Mouse (Mus musculus): ENCODE data around the gene Gm4131. TPM values are rescaled to one million over a fixed set of nuclear protein-coding genes. Genes with fewer than 3 reads are reported as not detected.
"Not testable (repeated sequence)": the region's sequence is repeated elsewhere in the genome, so short reads cannot be mapped to it uniquely, and the experiment has no call there.

Gene Gm4131
- not detected in 2 replicates for polyA plus RNA-seq (2012; rRNA removed)

GRCm38 (mm10) chr14:62566821-62567220 is at the start of gene Gm4131:
TSS of gene Gm4131 (minus strand) at chr14:62566921.
- not testable (repeated sequence) for H3K4me1 ChIP-seq (ENCODE audit: control insufficient read depth, insufficient read depth, insufficient read length, low read length); H3K36me3 ChIP-seq (ENCODE audit: control insufficient read depth, insufficient read depth, low read length); H3K27me3 ChIP-seq (ENCODE audit: control insufficient read depth, insufficient read depth, low read length); H3K4me3 ChIP-seq (ENCODE audit: low read depth, low read length); H3K27ac ChIP-seq (ENCODE audit: insufficient read depth, low read depth, low read length)
- WGBS = 89% methylated on average over 9 of the region's 9 CpGs

- 57% methylated on average over 3 of the region's 3 CpGs for WGBS
- Histone ChIP-seq H3K27ac (ENCODE audit: insufficient read depth, low read depth, low read length) (no peak overlapping the region), H3K4me3 (ENCODE audit: low read depth, low read length) (no peak overlapping the region), H3K27me3 (ENCODE audit: control insufficient read depth, insufficient read depth, low read length) (no peaks in the 10 kb centered on the region), H3K4me1 (ENCODE audit: control insufficient read depth, insufficient read depth, insufficient read length, low read length) (no peaks in the 10 kb centered on the region), H3K36me3 (ENCODE audit: control insufficient read depth, insufficient read depth, low read length) (no peaks in the 10 kb centered on the region)
- no peak for TF ChIP-seq CTCF (IDR thresholded peaks at IDR 0.05; ENCODE audit: extremely low read depth, insufficient read length, insufficient replicate concordance, low read depth, low read length)
- TF ChIP-seq POLR2A (IDR thresholded peaks at IDR 0.05; ENCODE audit: low read depth, low read length) = no peak
Measured at GRCm38 (mm10) chr14:62609904-62610303, 43.2 kb upstream of the Gm4131 start.

DNA sequence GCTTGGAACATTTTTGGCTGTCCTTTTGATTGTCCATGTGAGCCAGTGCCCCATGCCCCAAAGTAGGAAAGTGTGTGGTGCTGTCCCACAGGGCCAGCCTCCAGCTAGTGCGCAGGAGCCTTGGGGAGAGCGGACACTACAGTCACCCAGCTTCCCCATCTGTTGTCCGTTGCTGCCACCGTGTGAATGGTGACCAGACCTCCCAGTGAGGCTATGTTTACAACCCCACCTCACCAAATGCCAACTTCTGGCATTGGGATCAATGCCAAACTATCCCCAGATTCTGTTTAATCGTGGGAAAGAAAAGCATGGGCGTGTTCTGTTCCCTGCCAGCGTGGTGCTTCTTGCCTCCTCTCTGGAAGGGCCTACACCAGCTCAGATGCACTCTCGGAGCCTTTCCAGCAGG is 41.1 kb upstream of the Gm4131 start:
- TF ChIP-seq CTCF (IDR thresholded peaks at IDR 0.05; ENCODE audit: extremely low read depth, insufficient read length, insufficient replicate concordance, low read depth, low read length) (no peak), POLR2A (IDR thresholded peaks at IDR 0.05; ENCODE audit: low read depth, low read length) (no peak)
- no peak overlapping the region for H3K27ac ChIP-seq (ENCODE audit: insufficient read depth, low read depth, low read length)
- WGBS = 56% methylated on average over 8 of the region's 8 CpGs
- no peaks in the 10 kb centered on the region for H3K27me3 ChIP-seq (ENCODE audit: control insufficient read depth, insufficient read depth, low read length)
- H3K36me3 ChIP-seq (ENCODE audit: control insufficient read depth, insufficient read depth, low read length) = no peaks in the 10 kb centered on the region
- no peak overlapping the region for H3K4me3 ChIP-seq (ENCODE audit: low read depth, low read length)
- H3K4me1 ChIP-seq (ENCODE audit: control insufficient read depth, insufficient read depth, insufficient read length, low read length) = no peaks in the 10 kb centered on the region

GRCm38 (mm10) chr14:62602869-62603268 is 36.1 kb upstream of the Gm4131 start:
- no peaks in the 10 kb centered on the region for H3K4me1 ChIP-seq (ENCODE audit: control insufficient read depth, insufficient read depth, insufficient read length, low read length)
- no peak overlapping the region for H3K27ac ChIP-seq (ENCODE audit: insufficient read depth, low read depth, low read length)
- H3K27me3 ChIP-seq (ENCODE audit: control insufficient read depth, insufficient read depth, low read length) = no peaks in the 10 kb centered on the region
- H3K36me3 ChIP-seq (ENCODE audit: control insufficient read depth, insufficient read depth, low read length) = no peaks in the 10 kb centered on the region
- TF ChIP-seq POLR2A (IDR thresholded peaks at IDR 0.05; ENCODE audit: low read depth, low read length) = no peak
- no peak for TF ChIP-seq CTCF (IDR thresholded peaks at IDR 0.05; ENCODE audit: extremely low read depth, insufficient read length, insufficient replicate concordance, low read depth, low read length)
- no peak overlapping the region for H3K4me3 ChIP-seq (ENCODE audit: low read depth, low read length)
- whole genome bisulfite sequencing = 96% methylated on average over 1 of the region's 1 CpGs

- 79% methylated on average over 1 of the region's 1 CpGs for WGBS
Measured at GRCm38 (mm10) chr14:62602271-62602670, 35.5 kb upstream of the Gm4131 start.

DNA sequence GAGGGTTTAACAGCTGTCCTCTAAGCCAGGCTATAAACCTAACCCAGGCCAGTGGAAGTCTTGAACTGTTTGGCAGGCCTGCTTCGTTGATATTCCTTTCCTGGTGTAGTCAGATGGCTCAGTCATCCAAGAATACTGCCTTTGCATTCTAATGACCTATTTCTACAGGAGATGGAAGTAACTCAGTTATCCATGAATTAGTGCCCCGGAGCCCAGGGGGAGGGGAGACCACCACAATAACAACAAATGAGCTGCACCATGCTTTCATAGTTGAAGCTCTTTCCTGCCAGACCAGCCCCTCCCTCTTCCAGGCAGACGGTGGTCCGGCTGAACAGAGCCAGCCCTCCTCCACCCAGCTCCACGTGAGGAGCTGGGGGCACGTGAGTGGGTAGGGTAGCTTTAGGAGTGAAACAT is 33.4 kb upstream of the Gm4131 start:
- TF ChIP-seq POLR2A (IDR thresholded peaks at IDR 0.05; ENCODE audit: low read depth, low read length) = no peak
- TF ChIP-seq CTCF (IDR thresholded peaks at IDR 0.05; ENCODE audit: extremely low read depth, insufficient read length, insufficient replicate concordance, low read depth, low read length) = no peak
- Histone ChIP-seq H3K36me3 (ENCODE audit: control insufficient read depth, insufficient read depth, low read length) (no peaks in the 10 kb centered on the region), H3K4me1 (ENCODE audit: control insufficient read depth, insufficient read depth, insufficient read length, low read length) (no peaks in the 10 kb centered on the region), H3K27ac (ENCODE audit: insufficient read depth, low read depth, low read length) (no peak overlapping the region), H3K4me3 (ENCODE audit: low read depth, low read length) (no peak overlapping the region), H3K27me3 (ENCODE audit: control insufficient read depth, insufficient read depth, low read length) (no peaks in the 10 kb centered on the region)
- WGBS = 82% methylated on average over 6 of the region's 6 CpGs

More at GRCm38 (mm10) chr14:62602271-62602670, 35.5 kb upstream of the Gm4131 start:
- Histone ChIP-seq H3K36me3 (ENCODE audit: control insufficient read depth, insufficient read depth, low read length) (no peaks in the 10 kb centered on the region), H3K27ac (ENCODE audit: insufficient read depth, low read depth, low read length) (no peak overlapping the region), H3K27me3 (ENCODE audit: control insufficient read depth, insufficient read depth, low read length) (no peaks in the 10 kb centered on the region), H3K4me1 (ENCODE audit: control insufficient read depth, insufficient read depth, insufficient read length, low read length) (no peaks in the 10 kb centered on the region), H3K4me3 (ENCODE audit: low read depth, low read length) (no peak overlapping the region)
- TF ChIP-seq POLR2A (IDR thresholded peaks at IDR 0.05; ENCODE audit: low read depth, low read length) (no peak), CTCF (IDR thresholded peaks at IDR 0.05; ENCODE audit: extremely low read depth, insufficient read length, insufficient replicate concordance, low read depth, low read length) (no peak)

- TF ChIP-seq CTCF (IDR thresholded peaks at IDR 0.05; ENCODE audit: extremely low read depth, insufficient read length, insufficient replicate concordance, low read depth, low read length) (no peak), POLR2A (IDR thresholded peaks at IDR 0.05; ENCODE audit: low read depth, low read length) (no peak)
- Histone ChIP-seq H3K4me3 (ENCODE audit: low read depth, low read length) (no peak overlapping the region), H3K27me3 (ENCODE audit: control insufficient read depth, insufficient read depth, low read length) (no peaks in the 10 kb centered on the region; the same call in 1 of the 2 replicates), H3K36me3 (ENCODE audit: control insufficient read depth, insufficient read depth, low read length) (no peaks in the 10 kb centered on the region), H3K4me1 (ENCODE audit: control insufficient read depth, insufficient read depth, insufficient read length, low read length) (no peaks in the 10 kb centered on the region), H3K27ac (ENCODE audit: insufficient read depth, low read depth, low read length) (no peak overlapping the region)
- 61% methylated on average over 3 of the region's 3 CpGs for WGBS
Measured at GRCm38 (mm10) chr14:62585338-62585737, 18.6 kb upstream of the Gm4131 start.

DNA sequence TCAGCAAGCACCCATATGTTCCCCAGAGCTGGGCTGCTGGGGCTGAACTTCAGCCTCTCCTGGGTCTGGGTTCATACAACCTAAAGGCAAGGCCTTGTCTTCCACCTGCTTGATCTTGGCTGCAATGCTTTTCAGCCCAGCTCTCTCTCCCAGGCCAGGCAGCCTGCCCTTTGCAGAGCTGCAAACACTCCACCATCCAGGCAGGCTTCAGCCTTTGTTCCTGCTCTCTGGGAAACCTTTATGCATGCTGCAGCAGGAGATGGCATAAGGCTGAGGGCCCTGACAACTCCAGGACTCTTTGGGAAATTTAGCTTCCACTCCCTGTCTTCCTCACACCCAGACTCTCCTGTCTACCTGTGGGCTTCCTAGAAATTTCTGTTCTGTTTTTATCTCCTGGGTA is 17.9 kb upstream of the Gm4131 start:
- Histone ChIP-seq H3K27ac (ENCODE audit: insufficient read depth, low read depth, low read length) (no peak overlapping the region), H3K27me3 (ENCODE audit: control insufficient read depth, insufficient read depth, low read length) (no peaks in the 10 kb centered on the region; the same call in 1 of the 2 replicates), H3K4me1 (ENCODE audit: control insufficient read depth, insufficient read depth, insufficient read length, low read length) (no peaks in the 10 kb centered on the region), H3K36me3 (ENCODE audit: control insufficient read depth, insufficient read depth, low read length) (no peaks in the 10 kb centered on the region), H3K4me3 (ENCODE audit: low read depth, low read length) (no peak overlapping the region)
- TF ChIP-seq POLR2A (IDR thresholded peaks at IDR 0.05; ENCODE audit: low read depth, low read length) = no peak
- TF ChIP-seq CTCF (IDR thresholded peaks at IDR 0.05; ENCODE audit: extremely low read depth, insufficient read length, insufficient replicate concordance, low read depth, low read length) = no peak

Measured in small intestine, adult 2 months (tissue).